Mouse (Mus musculus) thymus, postnatal 25 days (tissue): Measurements from ENCODE around the gene Ociad2.

ENCODE experiments used
- DNase-seq: peaks from one replicate; pipeline ENCODE4 v3.0.0; 2022

Ociad2 gene

GRCm38 (mm10) chr5:73301601-73302307, 39.1 kb downstream of the Ociad2 start:
- no peak for DNase-seq

- no peak for DNase-seq
These were observed 44.9 kb downstream of the Ociad2 start for GRCm38 (mm10) chr5:73295916-73296315.

- no peak for DNase-seq
These were observed 45.8 kb downstream of the Ociad2 start for GRCm38 (mm10) chr5:73295016-73295415.

GRCm38 (mm10) chr5:73293458-73293827, 47.4 kb downstream of the Ociad2 start:
- no peak for DNase-seq

GRCm38 (mm10) chr5:73292502-73293457, 48.0 kb downstream of the Ociad2 start, which contains the start of gene Ociad1:
Ociad1 (plus strand) TSS chr5:73292784.
- DNase-seq, result peak; percentile 93

GRCm38 (mm10) chr5:73289900-73290299, 50.9 kb downstream of the Ociad2 start:
- no peak for DNase-seq

GRCm38 (mm10) chr5:73286603-73287002, 54.2 kb downstream of the Ociad2 start:
- DNase-seq, result no peak

GRCm38 (mm10) chr5:73285470-73285978, 55.3 kb downstream of the Ociad2 start:
- no peak for DNase-seq

- DNase-seq, result no peak
These were observed 56.8 kb downstream of the Ociad2 start for GRCm38 (mm10) chr5:73284046-73284445.

GRCm38 (mm10) chr5:73280567-73280850, 60.3 kb downstream of the Ociad2 start:
- no peak for DNase-seq

- no peak for DNase-seq
These were observed 60.9 kb downstream of the Ociad2 start for GRCm38 (mm10) chr5:73279732-73280566.

- DNase-seq, result no peak
These were observed 61.6 kb downstream of the Ociad2 start for GRCm38 (mm10) chr5:73279190-73279589.

- no peak for DNase-seq
These were observed 65.9 kb downstream of the Ociad2 start for GRCm38 (mm10) chr5:73274941-73275340.

- no peak for DNase-seq
These were observed 67.7 kb downstream of the Ociad2 start for GRCm38 (mm10) chr5:73273171-73273570.
